Mouse (Mus musculus) neural tube, embryonic 15.5 days (tissue): ENCODE data around the gene Secisbp2l. TPM values are rescaled to one million over a fixed set of nuclear protein-coding genes. Genes with fewer than 3 reads are reported as not detected.

Experiments used
- ATAC-seq: fragments of 200-750 bp; cut with Nextera tagmentation; 2 replicates; pipeline ENCODE4 v1.8.0; 2017; ENCODE audit warnings: mild to moderate bottlenecking, moderate TSS enrichment, moderate library complexity; ENCODE audit not compliant: low FRiP score
- H3K27ac ChIP-seq: fragments of 300-500 bp; sonication (generic); replicated peaks from 2 replicates; pipeline ENCODE4 v1.5.1; 2015; ENCODE audit warnings: mild to moderate bottlenecking, inconsistent platforms
- H3K27me3 ChIP-seq: fragments of 300-500 bp; sonication (generic); replicated peaks from 2 replicates; pipeline ENCODE4 v1.6.1; 2015; ENCODE audit warnings: inconsistent platforms
- H3K36me3 ChIP-seq: fragments of 300-500 bp; sonication (generic); 2 replicates; pipeline ENCODE4 v1.6.1; 2015; ENCODE audit warnings: inconsistent platforms
- H3K4me1 ChIP-seq: fragments of 300-500 bp; sonication (generic); 2 replicates; pipeline ENCODE4 v1.6.1; 2015; ENCODE audit warnings: inconsistent platforms
- H3K4me2 ChIP-seq: fragments of 300-500 bp; sonication (generic); 2 replicates; pipeline ENCODE4 v1.6.1; 2015; ENCODE audit warnings: inconsistent platforms, mild to moderate bottlenecking, moderate library complexity
- H3K4me3 ChIP-seq: fragments of 300-500 bp; sonication (generic); replicated peaks from 2 replicates; pipeline ENCODE4 v1.5.1; 2015; ENCODE audit warnings: mild to moderate bottlenecking, inconsistent platforms
- H3K9ac ChIP-seq: fragments of 300-500 bp; sonication (generic); replicated peaks from 2 replicates; pipeline ENCODE4 v1.6.1; 2015; ENCODE audit warnings: mild to moderate bottlenecking, inconsistent platforms
- H3K9me3 ChIP-seq: fragments of 300-500 bp; sonication (generic); replicated peaks from 2 replicates; pipeline ENCODE4 v1.6.1; 2016; ENCODE audit warnings: inconsistent platforms
- WGBS: fragments of 180-500 bp; shearing (Covaris S2); methylation state at CpG from one replicate; pipeline ENCODE4 v1.1.7; 2015; ENCODE audit warnings: mixed read lengths; 5-methylcytosine and 5-hydroxymethylcytosine counted together
- polyA plus RNA-seq: library from polyadenylated mRNA; unstranded; fragments of >200 nt; fragmentation: Nextera tagmentation; extraction: Ambion mirVana; gene quantifications from 2 replicates; pipeline ENCODE4 v1.2.1, GENCODE M21; 2015

Secisbp2l gene
- polyA plus RNA-seq, 1 experiment from 2014 or later, result 26.1 TPM

- no peak overlapping the region for H3K9ac ChIP-seq
- 0 out of 2 replicates have a peak, but pooled peaks cover 5% of the 10 kb centered on the region for H3K4me1 ChIP-seq
- H3K9me3 ChIP-seq, result no peaks in the 10 kb centered on the region
- ATAC-seq, result no peak
- no peak overlapping the region for H3K4me3 ChIP-seq
- no peak overlapping the region for H3K4me2 ChIP-seq
- no peaks in the 10 kb centered on the region for H3K36me3 ChIP-seq
- H3K27me3 ChIP-seq, result no peaks in the 10 kb centered on the region
- no peak overlapping the region for H3K27ac ChIP-seq
Measured at GRCm38 (mm10) chr2:125797872-125798271, 15.2 kb upstream of the Secisbp2l start.

- no peak for ATAC-seq
- WGBS, result 88% methylated on average over 2 of the region's 2 CpGs
Measured at GRCm38 (mm10) chr2:125795118-125795517, 12.4 kb upstream of the Secisbp2l start.

GRCm38 (mm10) chr2:125794166-125794565 lies 11.5 kb upstream of the Secisbp2l start:
- Histone ChIP-seq H3K27me3 (no peaks in the 10 kb centered on the region), H3K4me1 (no peaks in the 10 kb centered on the region), H3K9me3 (no peaks in the 10 kb centered on the region), H3K9ac (no peak overlapping the region), H3K27ac (no peak overlapping the region), H3K4me3 (no peak overlapping the region), H3K36me3 (no peaks in the 10 kb centered on the region), H3K4me2 (no peak overlapping the region)
- ATAC-seq, result no peak
- 77% methylated on average over 2 of the region's 2 CpGs for WGBS

More at GRCm38 (mm10) chr2:125795118-125795517, 12.4 kb upstream of the Secisbp2l start:
- H3K4me1 ChIP-seq, result no peaks in the 10 kb centered on the region
- no peaks in the 10 kb centered on the region for H3K36me3 ChIP-seq
- H3K27ac ChIP-seq, result no peak overlapping the region
- no peaks in the 10 kb centered on the region for H3K27me3 ChIP-seq
- H3K4me3 ChIP-seq, result no peak overlapping the region
- no peak overlapping the region for H3K4me2 ChIP-seq
- H3K9ac ChIP-seq, result no peak overlapping the region
- no peaks in the 10 kb centered on the region for H3K9me3 ChIP-seq

GRCm38 (mm10) chr2:125792879-125793261 lies 10.2 kb upstream of the Secisbp2l start:
- ATAC-seq, result no peak

GRCm38 (mm10) chr2:125792144-125792878 lies 9.6 kb upstream of the Secisbp2l start:
- Histone ChIP-seq H3K4me2 (no peak overlapping the region), H3K9me3 (no peaks in the 10 kb centered on the region), H3K36me3 (no peaks in the 10 kb centered on the region), H3K27me3 (no peaks in the 10 kb centered on the region), H3K27ac (no peak overlapping the region), H3K4me3 (no peak overlapping the region), H3K4me1 (no peaks in the 10 kb centered on the region), H3K9ac (no peak overlapping the region)
- ATAC-seq, result no peak
- 67% methylated on average over 2 of the region's 2 CpGs for WGBS

More at GRCm38 (mm10) chr2:125792879-125793261, 10.2 kb upstream of the Secisbp2l start:
- 89% methylated on average over 11 of the region's 11 CpGs for WGBS
- no peak overlapping the region for H3K27ac ChIP-seq
- no peaks in the 10 kb centered on the region for H3K27me3 ChIP-seq
- no peak overlapping the region for H3K4me2 ChIP-seq
- no peak overlapping the region for H3K9ac ChIP-seq
- no peak overlapping the region for H3K4me3 ChIP-seq
- H3K9me3 ChIP-seq, result no peaks in the 10 kb centered on the region
- no peaks in the 10 kb centered on the region for H3K36me3 ChIP-seq
- H3K4me1 ChIP-seq, result no peaks in the 10 kb centered on the region

- Histone ChIP-seq H3K27ac (no peak overlapping the region), H3K36me3 (no peaks in the 10 kb centered on the region), H3K4me2 (no peak overlapping the region), H3K4me1 (no peaks in the 10 kb centered on the region), H3K4me3 (no peak overlapping the region), H3K27me3 (no peaks in the 10 kb centered on the region), H3K9ac (no peak overlapping the region), H3K9me3 (no peaks in the 10 kb centered on the region)
- WGBS, result 72% methylated on average over 7 of the region's 7 CpGs
- ATAC-seq, result no peak
Measured at GRCm38 (mm10) chr2:125791485-125791885, 8.8 kb upstream of the Secisbp2l start.

GRCm38 (mm10) chr2:125790242-125790641 lies 7.6 kb upstream of the Secisbp2l start:
- no peak overlapping the region for H3K27ac ChIP-seq
- 95% methylated on average over 4 of the region's 4 CpGs for WGBS
- no peak overlapping the region for H3K4me3 ChIP-seq
- no peaks in the 10 kb centered on the region for H3K27me3 ChIP-seq
- H3K9ac ChIP-seq, result no peak overlapping the region
- no peaks in the 10 kb centered on the region for H3K9me3 ChIP-seq
- no peak overlapping the region for H3K4me2 ChIP-seq
- no peaks in the 10 kb centered on the region for H3K4me1 ChIP-seq
- no peaks in the 10 kb centered on the region for H3K36me3 ChIP-seq
- no peak for ATAC-seq

GRCm38 (mm10) chr2:125789265-125789664 lies 6.6 kb upstream of the Secisbp2l start:
- 61% methylated on average over 5 of the region's 5 CpGs for WGBS
- no peaks in the 10 kb centered on the region for H3K27me3 ChIP-seq
- H3K9ac ChIP-seq, result no peak overlapping the region
- no peaks in the 10 kb centered on the region for H3K36me3 ChIP-seq
- H3K4me2 ChIP-seq, result no peak overlapping the region
- H3K4me1 ChIP-seq, result no peaks in the 10 kb centered on the region
- no peaks in the 10 kb centered on the region for H3K9me3 ChIP-seq
- no peak overlapping the region for H3K27ac ChIP-seq
- no peak overlapping the region for H3K4me3 ChIP-seq
- ATAC-seq, result no peak

- Histone ChIP-seq H3K4me1 (no peaks in the 10 kb centered on the region), H3K36me3 (no peaks in the 10 kb centered on the region), H3K4me3 (no peak overlapping the region), H3K27ac (no peak overlapping the region), H3K27me3 (no peaks in the 10 kb centered on the region), H3K9ac (no peak overlapping the region), H3K9me3 (no peaks in the 10 kb centered on the region), H3K4me2 (no peak overlapping the region)
- ATAC-seq, result no peak
- 78% methylated on average over 3 of the region's 3 CpGs for WGBS
Measured at GRCm38 (mm10) chr2:125788785-125789184, 6.1 kb upstream of the Secisbp2l start.

- H3K36me3 ChIP-seq, result no peaks in the 10 kb centered on the region
- no peaks in the 10 kb centered on the region for H3K27me3 ChIP-seq
- no peak overlapping the region for H3K4me2 ChIP-seq
- ATAC-seq, result no peak
- no peak overlapping the region for H3K4me3 ChIP-seq
- H3K4me1 ChIP-seq, result 0 out of 2 replicates have a peak, but pooled peaks cover under 1% of the 10 kb centered on the region
- no peak overlapping the region for H3K9ac ChIP-seq
- H3K9me3 ChIP-seq, result no peaks in the 10 kb centered on the region
- no peak overlapping the region for H3K27ac ChIP-seq
Measured at GRCm38 (mm10) chr2:125788351-125788750, 5.7 kb upstream of the Secisbp2l start.

GRCm38 (mm10) chr2:125785021-125785420 lies 2.4 kb upstream of the Secisbp2l start:
- Histone ChIP-seq H3K4me1 (peaks cover 25% of the 10 kb centered on the region), H3K4me3 (no peak overlapping the region), H3K9ac (no peak overlapping the region), H3K27me3 (no peaks in the 10 kb centered on the region), H3K4me2 (no peak overlapping the region), H3K9me3 (no peaks in the 10 kb centered on the region), H3K36me3 (no peaks in the 10 kb centered on the region), H3K27ac (no peak overlapping the region)
- WGBS, result 88% methylated on average over 4 of the region's 4 CpGs
- ATAC-seq, result no peak

GRCm38 (mm10) chr2:125784392-125784791 lies 1.7 kb upstream of the Secisbp2l start:
- no peak overlapping the region for H3K27ac ChIP-seq
- no peak overlapping the region for H3K4me2 ChIP-seq
- H3K27me3 ChIP-seq, result no peaks in the 10 kb centered on the region
- WGBS, result 79% methylated on average over 4 of the region's 4 CpGs
- H3K4me1 ChIP-seq, result peaks cover 29% of the 10 kb centered on the region
- no peak overlapping the region for H3K9ac ChIP-seq
- ATAC-seq, result no peak
- no peak overlapping the region for H3K4me3 ChIP-seq
- H3K36me3 ChIP-seq, result no peaks in the 10 kb centered on the region
- no peaks in the 10 kb centered on the region for H3K9me3 ChIP-seq
